Mouse (Mus musculus): ENCODE measurements around the gene Coro1c.

The Coro1c gene

GRCm38 (mm10) chr5:113921310-113922166, 13.0 kb upstream of the Coro1c start:
- no peak for DNase-seq

- no peak for DNase-seq
Observed at GRCm38 (mm10) chr5:113919060-113919459, 10.5 kb upstream of the Coro1c start.

- DNase-seq, result peak; percentile 70
Observed at GRCm38 (mm10) chr5:113918654-113919053, 10.1 kb upstream of the Coro1c start.

GRCm38 (mm10) chr5:113910705-113911104, 2.1 kb upstream of the Coro1c start:
- DNase-seq, result no peak

- peak; percentile 57 for DNase-seq
Observed at GRCm38 (mm10) chr5:113910065-113910701, 1.6 kb upstream of the Coro1c start.

- DNase-seq, result peak; percentile 67
Observed at GRCm38 (mm10) chr5:113907786-113908567, 581 bp downstream of the Coro1c start.

- no peak for DNase-seq
Observed at GRCm38 (mm10) chr5:113906958-113907735, 1.4 kb downstream of the Coro1c start.

GRCm38 (mm10) chr5:113904987-113905386, 3.6 kb downstream of the Coro1c start:
- no peak for DNase-seq

- no peak for DNase-seq
Observed at GRCm38 (mm10) chr5:113902983-113903382, 5.6 kb downstream of the Coro1c start.

GRCm38 (mm10) chr5:113902017-113902416, 6.5 kb downstream of the Coro1c start:
- DNase-seq, result no peak

GRCm38 (mm10) chr5:113901074-113901571, 7.4 kb downstream of the Coro1c start:
- DNase-seq, result no peak

GRCm38 (mm10) chr5:113899543-113899942, 9.0 kb downstream of the Coro1c start:
- no peak for DNase-seq

GRCm38 (mm10) chr5:113892005-113892404, 16.6 kb downstream of the Coro1c start:
- DNase-seq, result no peak

GRCm38 (mm10) chr5:113890874-113891273, 17.7 kb downstream of the Coro1c start:
- no peak for DNase-seq

GRCm38 (mm10) chr5:113889912-113890311, 18.6 kb downstream of the Coro1c start:
- no peak for DNase-seq

- no peak for DNase-seq
Observed at GRCm38 (mm10) chr5:113889181-113889906, 19.2 kb downstream of the Coro1c start.

GRCm38 (mm10) chr5:113888186-113888795, 20.3 kb downstream of the Coro1c start:
- no peak for DNase-seq

- no peak for DNase-seq
Observed at GRCm38 (mm10) chr5:113887132-113887531, 21.4 kb downstream of the Coro1c start.

GRCm38 (mm10) chr5:113885623-113886022, 22.9 kb downstream of the Coro1c start:
- no peak for DNase-seq

- no peak for DNase-seq
Observed at GRCm38 (mm10) chr5:113884750-113885149, 23.8 kb downstream of the Coro1c start.

GRCm38 (mm10) chr5:113883384-113883771, 25.2 kb downstream of the Coro1c start:
- no peak for DNase-seq
